Comparison of ENCODE assay signal across 9 mouse cellular contexts in the genomic region with DNA sequence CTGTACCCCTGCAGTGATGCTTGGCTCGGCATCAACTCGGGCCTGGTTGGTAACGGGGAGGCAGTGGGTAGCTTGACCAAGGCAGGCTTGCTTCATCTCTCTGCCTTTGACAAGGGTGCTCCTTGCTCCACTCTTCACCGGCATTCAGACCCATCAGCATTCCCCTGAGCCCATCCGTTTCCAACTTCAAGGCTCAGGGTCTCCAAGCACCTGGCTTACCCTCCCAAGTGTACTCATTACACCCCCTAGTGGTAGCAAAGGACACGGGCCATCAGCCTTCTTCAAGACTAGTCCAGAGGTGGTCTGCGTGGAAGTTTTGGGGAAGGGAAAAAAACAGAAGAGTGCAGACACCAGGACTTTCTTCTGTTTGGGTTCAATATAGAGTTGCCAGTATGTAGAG.
DNase-seq lines count a peak whose midpoint lies in the region; ATAC-seq and TF ChIP-seq lines count a peak whose summit lies in the region.
"Had no signal": no experiment of that assay in that cellular context is flagged by ENCODE, and none has a peak within 500 bp of the region (broad histone marks: within the 10 kb centered on the region; RNA-seq: fewer than 3 reads in every experiment).

No protein-coding gene starts in this region.

- no peaks in the 10 kb centered on the region for H3K9me3 ChIP-seq in hindbrain, embryonic 11.5 days (ENCODE audit: control insufficient read depth, low read length)
- H3K9me3 ChIP-seq in stomach, postnatal 0 days (ENCODE audit: control insufficient read depth, low read length): no peaks in the 10 kb centered on the region

- 45% methylated on average over 7 of the region's 7 CpGs for WGBS in hindbrain, embryonic 11.5 days
- WGBS in stomach, postnatal 0 days: 49% methylated on average over 7 of the region's 7 CpGs

- TF ChIP-seq CTCF in stomach, postnatal 0 days (IDR thresholded peaks at IDR 0.05; ENCODE audit: low read depth): peak; percentile 89

- H3K27ac ChIP-seq in hindbrain, embryonic 11.5 days (ENCODE audit: low read depth, low read length): no peak overlapping the region
- H3K27ac ChIP-seq in stomach, postnatal 0 days (replicated peaks): no peak overlapping the region

- ATAC-seq in hindbrain, embryonic 11.5 days (ENCODE audit: low FRiP score): peak; percentile 41; the same call in 1 of the 2 replicates
- peak; percentile 84 for ATAC-seq in megakaryocyte progenitor cell, adult 5-6 weeks (replicated peaks; ENCODE audit: poor library complexity)
- ATAC-seq in stomach, postnatal 0 days (ENCODE audit: low FRiP score, low TSS enrichment): no peak

- H3K4me1 ChIP-seq in hindbrain, embryonic 11.5 days (replicated peaks; ENCODE audit: control insufficient read depth, insufficient read depth, low read length): peaks cover 9% of the 10 kb centered on the region
- no peaks in the 10 kb centered on the region for H3K4me1 ChIP-seq in stomach, postnatal 0 days (replicated peaks; ENCODE audit: control insufficient read depth, insufficient read depth)

- H3K4me2 ChIP-seq in hindbrain, embryonic 11.5 days (replicated peaks; ENCODE audit: low read depth, low read length): no peak overlapping the region
- no peak overlapping the region for H3K4me2 ChIP-seq in stomach, postnatal 0 days (replicated peaks; ENCODE audit: low read depth)

- no peaks in the 10 kb centered on the region for H3K27me3 ChIP-seq in hindbrain, embryonic 11.5 days (ENCODE audit: control insufficient read depth, insufficient read depth, low read length)
- no peaks in the 10 kb centered on the region for H3K27me3 ChIP-seq in stomach, postnatal 0 days (ENCODE audit: control insufficient read depth, insufficient read depth, low read length)

- DNase-seq in layer of hippocampus, postnatal 10 days (ENCODE audit: low spot score in 2 of 2): peak; percentile 47 to 57
- no peak for DNase-seq in layer of hippocampus, adult 8-10 months (ENCODE audit: low spot score in 2 of 2)
- DNase-seq in R1 (ENCODE audit: low read depth, low spot score): peak; percentile 88
- peak; percentile 88 for DNase-seq in embryo, embryonic 10 days (ENCODE audit: low spot score)
- DNase-seq in hindbrain, embryonic 11.5 days (ENCODE audit: low spot score): peak; percentile 78
- peak; percentile 37 for DNase-seq in stomach, postnatal 0 days (ENCODE audit: low spot score)
- no peak for DNase-seq in right cerebral cortex, postnatal 36 days (ENCODE audit: low spot score in 2 of 2)

- no peaks in the 10 kb centered on the region for H3K36me3 ChIP-seq in hindbrain, embryonic 11.5 days (ENCODE audit: control insufficient read depth, insufficient read depth, low read length)
- no peaks in the 10 kb centered on the region for H3K36me3 ChIP-seq in stomach, postnatal 0 days (ENCODE audit: control insufficient read depth, insufficient read depth, low read length)

- H3K4me3 ChIP-seq in hindbrain, embryonic 11.5 days (ENCODE audit: low read depth, low read length): no peak overlapping the region
- no peak overlapping the region for H3K4me3 ChIP-seq in stomach, postnatal 0 days (ENCODE audit: low read depth, low read length)
- H3K4me3 ChIP-seq: erythroblast, embryonic 14.5 days had no signal

- TF ChIP-seq EP300 in stomach, postnatal 0 days (optimal IDR thresholded peaks at IDR 0.05): no peak

- H3K9ac ChIP-seq in hindbrain, embryonic 11.5 days (ENCODE audit: low read depth, low read length): no peak overlapping the region
- H3K9ac ChIP-seq in stomach, postnatal 0 days (ENCODE audit: low read length): no peak overlapping the region

Comparison
In these comparisons a context has a peak if more than half of its experiments do, and no peak if none do; other contexts are left out.
1. DNase-seq: peak in layer of hippocampus, postnatal 10 days (2 of 2), R1 (single experiment), embryo, embryonic 10 days (single experiment), hindbrain, embryonic 11.5 days (single experiment) and stomach, postnatal 0 days (single experiment); none in layer of hippocampus, adult 8-10 months (0 of 2) and right cerebral cortex, postnatal 36 days (0 of 2).